Mouse (Mus musculus): Measurements from ENCODE around the gene Tex2.
"Not testable (repeated sequence)": the region's sequence is repeated elsewhere in the genome, so short reads cannot be mapped to it uniquely, and the experiment has no call there.

Tex2 gene

DNA sequence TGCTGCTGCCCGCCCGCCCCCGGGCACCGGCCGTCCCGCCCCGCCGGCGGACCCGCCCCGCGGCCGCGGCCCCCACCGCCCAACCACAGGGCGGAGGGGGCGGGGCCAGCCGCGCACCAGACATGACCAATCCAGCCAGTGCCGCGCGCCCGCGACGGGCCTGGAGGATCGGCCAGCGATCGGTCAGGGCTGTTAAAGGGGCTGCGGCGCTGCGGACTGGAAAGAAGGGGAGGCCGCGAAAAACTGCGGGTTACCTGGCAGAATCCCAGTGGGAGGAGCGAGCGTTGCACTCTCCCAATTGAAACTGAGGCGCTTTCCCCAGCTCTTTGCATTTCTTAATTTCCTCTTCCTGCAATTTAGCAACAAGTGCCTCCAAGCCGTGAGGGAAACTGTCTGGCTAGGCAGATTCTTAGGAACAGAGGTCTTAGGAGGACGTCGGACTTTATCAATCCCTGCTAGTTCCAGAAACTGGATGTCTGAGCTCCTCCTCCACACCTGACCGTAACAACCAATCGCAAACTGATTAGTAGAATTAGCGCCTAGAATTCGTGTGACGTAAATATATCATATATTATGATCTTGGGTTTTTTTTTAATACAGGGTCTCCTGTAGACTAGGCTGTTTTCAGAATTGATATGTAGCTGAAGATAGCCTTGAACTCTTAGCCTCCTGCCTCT is at the start of gene Tex2:
Tex2 (minus strand) TSS at position 463 of the 677 bp plus-strand sequence.
- peak; percentile 98 for DNase-seq

DNA sequence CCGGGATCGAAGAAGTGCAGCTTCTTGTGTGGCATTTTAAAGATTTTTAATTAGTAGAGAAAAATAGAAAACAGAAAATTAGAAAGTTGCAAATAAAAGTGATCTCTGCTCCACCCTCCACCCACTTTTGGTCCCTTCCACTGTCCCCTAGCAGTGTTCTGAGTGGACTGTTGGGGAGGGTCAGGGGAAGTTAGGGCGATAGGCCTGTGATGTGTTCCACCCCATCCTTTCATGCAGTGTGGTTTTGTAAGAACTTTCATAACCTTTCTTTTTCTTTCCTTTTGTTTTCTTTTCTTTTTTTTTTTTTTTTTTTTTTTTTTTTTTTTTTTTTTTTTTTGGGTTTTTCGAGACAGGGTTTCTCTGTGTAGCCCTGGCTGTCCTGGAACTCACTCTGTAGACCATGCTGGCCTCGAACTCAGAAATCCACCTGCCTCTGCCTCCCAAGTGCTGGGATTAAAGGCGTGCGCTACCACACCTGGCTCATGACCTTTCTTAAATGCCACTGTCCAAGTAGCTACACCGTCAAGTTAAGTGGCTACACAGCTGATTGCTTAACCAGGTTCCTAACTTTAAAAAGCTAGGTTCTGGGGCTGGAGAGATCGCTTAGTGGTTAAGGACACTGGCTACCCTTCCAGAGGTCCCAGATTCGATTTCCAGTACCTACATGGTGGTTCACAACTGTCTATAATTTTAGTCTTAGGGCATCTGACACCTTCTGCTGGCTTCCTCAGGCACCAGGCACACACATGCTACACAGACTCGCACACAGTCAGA is 49.6 kb upstream of the Tex2 start:
- DNase-seq: no peak

DNA sequence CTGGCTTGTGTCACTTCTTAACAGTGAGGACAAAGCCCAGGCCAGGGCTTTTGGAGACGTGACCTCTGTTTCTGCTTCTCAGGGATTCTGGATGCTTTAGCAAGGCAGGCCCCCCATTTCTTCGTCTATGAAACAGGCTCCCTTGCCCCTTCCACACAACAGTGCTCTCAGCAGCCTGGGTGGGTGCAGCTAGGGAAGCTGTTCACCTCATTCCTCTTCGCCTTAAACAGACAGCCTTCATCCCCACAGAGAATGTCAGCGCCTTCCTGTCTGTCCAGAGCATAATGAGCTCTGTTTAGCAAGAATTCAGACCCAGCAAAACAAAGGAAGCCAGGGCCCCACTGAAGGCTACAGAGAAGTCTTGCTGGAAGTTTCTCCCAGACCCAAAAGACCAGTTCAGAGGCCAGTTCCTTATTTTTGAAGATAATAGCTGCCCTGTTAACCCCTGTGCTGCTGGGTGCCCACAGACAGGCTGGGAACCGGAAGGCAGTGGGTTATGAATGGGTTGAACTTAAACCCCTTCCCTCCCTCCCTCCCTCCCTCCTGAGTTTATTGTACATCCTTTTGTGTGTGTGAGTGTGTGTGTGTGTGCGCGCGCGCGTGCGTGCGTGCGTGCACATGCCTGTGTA is 47.3 kb upstream of the Tex2 start:
- DNase-seq: no peak

DNA sequence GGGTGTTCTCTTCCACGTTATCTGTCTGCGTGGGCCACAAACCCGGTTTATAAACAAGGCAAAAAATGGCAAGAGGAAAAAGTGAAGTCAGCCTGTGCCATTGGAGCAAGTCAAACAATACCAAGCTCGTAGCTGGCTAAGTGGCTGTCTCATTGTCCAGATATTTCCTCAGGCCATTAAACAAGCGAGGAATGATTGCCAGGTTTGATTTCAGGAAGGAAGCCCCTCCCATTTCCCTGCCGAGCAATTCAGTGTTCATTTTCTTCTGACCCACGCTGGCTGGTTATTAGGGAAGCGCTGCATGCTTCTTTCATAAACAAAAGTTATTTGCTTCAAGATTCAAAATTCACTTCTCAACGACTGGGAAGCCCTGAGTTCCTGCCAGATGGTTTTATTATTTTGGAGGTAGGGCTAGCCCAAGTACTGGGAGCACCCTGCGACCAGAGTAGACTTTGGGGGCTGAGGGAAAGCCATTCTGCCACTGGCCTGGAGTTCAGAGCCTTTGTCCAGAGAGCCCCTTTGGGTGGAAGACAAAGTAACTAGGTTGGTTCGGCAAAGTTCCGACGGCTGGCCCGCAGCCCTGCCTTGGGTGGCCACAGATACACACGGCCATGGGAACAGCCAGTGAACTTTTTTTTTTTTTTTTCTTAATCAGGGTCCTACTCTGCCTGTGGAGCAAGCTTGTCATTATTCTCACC is 46.5 kb upstream of the Tex2 start:
- DNase-seq: no peak

DNA sequence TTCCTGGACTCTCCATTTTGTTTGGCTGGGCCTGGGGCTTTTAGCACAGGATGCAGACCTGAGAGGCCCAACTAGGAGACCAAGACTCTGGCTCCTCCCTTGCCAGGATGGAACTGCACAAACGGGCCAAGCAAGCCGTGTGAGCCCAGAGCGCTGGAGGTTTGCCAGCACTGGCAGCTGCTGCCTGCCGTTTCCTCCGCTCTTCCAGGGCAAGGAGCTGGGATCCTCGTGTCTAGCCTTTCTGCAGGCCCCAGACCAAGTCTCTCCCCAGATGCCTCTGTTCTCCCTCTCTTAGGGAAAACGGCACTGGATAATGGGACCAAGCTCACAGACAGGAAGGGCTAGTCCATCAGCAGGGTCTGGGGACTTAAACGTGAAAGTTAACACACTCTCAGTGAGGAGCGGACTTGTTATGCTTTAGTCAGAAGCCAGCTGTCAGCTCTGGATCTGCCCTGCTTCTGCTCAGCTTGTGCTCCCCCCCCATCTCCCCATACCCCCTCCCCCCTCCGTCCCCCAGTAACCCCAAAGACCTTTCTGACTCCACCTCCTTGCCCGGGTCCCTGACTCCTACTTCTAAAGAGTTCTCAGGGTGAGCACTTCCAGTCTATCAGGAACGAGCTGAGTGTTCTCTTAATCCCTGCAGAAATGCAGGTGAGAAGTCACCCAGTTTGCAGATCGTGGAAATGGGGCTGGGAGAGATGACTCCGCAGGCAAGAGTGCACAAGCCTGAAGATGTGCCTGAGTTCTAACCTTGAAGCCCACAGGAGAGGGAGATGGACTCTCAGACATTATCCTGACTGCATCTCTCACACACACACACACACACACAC is 45.0 kb upstream of the Tex2 start:
- peak; percentile 77 for DNase-seq

DNA sequence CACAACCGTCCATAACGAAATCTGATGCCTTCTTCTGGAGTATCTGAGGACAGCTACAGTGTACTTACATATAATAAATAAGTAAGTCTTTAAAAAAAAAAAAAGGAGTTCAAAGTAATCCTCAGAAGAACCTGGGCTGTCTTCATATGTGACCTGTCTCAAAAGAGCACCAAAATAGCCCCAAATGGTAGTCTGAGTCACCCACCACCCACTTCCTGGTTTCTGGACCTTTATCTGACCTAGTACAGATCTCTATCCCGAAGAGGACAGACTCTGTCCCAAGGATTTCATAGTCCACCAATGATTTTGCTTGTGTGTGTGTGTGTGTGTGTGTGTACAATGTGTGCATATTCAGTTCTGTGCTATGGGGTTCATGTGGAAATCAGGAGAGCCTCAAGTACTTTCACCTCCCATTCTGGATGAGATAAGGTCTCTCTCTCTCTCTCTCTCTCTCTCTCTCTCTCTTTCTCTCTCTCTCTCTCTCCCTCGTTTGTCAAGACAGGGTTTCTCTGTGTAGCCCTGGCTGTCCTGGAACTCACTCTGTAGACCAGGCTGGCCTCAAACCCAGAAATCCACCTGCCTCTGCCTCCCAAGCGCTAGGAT is 43.8 kb upstream of the Tex2 start:
- not testable (repeated sequence) for DNase-seq

DNA sequence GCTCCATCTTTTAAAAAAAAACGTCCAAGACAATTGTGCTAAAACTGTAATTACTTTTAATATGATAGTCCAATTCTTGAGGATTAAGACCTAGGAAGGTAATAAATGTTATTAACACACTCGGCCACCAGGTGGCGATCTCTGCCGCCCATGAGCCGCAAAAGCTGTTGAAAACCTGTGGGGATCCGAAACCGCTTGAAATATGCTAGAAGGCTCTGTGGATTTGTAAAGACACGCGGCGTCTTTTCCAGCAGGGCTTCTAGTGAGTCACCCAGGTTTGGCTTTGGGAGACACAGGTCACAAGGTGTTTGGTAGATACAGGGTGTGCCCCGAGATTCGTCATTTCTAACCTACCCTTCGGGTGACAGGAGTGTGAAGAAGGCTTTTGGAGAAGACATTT is 35.1 kb upstream of the Tex2 start:
- peak; percentile 29 for DNase-seq

DNA sequence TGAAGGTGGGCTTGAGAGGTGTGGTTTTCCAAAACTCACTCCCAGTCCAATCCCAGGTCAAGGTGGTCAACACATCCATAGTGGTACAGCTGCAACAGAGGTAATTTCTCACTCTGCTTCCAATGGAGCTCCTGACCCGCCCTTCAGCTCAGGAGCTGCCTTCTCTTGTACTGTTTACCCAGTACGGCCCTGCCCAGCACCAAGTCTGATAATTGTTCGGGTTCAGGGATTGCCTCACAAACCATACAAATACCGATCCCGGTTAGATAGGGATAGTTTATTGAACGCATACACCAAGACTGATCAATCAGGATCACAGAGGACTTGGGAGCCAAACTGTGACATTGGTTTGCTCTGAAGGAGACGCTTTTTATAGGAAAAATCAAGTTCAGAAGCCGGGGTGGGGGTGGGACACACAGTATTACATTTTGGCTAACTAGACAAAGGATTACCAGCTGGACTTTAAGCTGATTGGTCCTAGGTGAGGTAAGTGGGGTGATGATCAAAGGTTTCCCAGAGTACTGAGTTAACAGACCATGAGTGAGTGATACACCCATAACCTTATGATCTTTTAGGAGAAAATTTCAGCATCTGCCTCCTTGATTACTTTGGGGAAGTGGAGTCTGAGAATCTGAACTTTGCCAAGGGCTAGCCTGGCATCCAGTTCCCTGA is 29.9 kb upstream of the Tex2 start:
- no peak for DNase-seq

DNA sequence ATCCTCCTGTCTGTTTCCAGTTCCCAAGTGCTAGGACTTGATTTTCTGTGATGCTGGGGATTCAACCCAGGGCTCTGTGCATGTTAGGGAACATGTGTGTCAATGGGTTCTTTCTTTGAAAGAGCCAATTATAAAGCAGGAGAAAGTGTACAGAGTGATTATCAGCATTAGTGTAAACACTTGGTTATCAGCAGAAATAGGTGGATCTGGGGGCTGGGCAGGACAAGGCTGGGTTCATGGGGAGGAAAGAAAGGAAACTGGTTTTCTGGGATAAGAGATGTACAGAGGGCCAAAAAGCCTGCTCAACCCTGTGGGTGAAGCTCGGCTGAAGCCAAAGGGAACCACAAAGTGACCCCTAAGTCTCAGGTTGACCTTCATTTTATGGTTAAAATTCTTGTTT is 28.4 kb upstream of the Tex2 start:
- DNase-seq: no peak

DNA sequence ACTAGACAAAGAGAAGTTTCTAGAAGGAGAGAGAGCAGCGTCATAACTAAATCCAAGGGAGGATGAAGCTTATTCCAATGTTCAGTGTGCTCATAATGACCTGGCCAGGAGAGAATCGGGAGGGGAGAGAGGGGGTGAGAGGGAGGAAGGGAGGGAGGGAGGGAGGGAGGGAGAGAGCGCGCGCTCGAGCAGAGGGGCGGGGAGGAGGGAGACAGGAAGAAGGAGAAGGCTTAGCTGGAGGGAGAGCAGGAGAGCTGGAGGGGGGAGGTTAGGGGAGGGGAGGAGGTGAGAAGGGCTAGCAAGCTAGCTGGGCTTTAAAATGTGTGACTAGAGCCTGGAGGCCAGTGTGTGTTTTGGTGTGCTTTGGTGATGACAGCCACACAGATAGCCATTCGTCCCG is 26.8 kb upstream of the Tex2 start:
- no peak for DNase-seq

DNA sequence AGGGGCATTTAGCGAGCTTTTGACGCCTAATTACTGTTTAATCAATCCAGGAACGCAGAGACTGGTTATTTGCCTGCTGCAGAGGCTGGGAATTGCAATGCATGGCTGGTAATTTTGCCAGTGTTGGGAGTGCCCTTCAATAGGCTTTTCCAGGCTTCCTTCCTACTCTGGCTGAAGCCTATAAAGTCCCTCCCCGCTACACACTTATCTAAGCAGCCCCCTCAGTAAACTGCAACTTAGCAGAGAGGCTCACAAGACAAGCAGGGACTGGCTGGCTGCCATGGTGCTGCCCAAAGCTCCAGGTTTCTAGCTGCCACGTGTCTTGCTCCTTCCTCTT is 26.1 kb upstream of the Tex2 start:
- no peak for DNase-seq

DNA sequence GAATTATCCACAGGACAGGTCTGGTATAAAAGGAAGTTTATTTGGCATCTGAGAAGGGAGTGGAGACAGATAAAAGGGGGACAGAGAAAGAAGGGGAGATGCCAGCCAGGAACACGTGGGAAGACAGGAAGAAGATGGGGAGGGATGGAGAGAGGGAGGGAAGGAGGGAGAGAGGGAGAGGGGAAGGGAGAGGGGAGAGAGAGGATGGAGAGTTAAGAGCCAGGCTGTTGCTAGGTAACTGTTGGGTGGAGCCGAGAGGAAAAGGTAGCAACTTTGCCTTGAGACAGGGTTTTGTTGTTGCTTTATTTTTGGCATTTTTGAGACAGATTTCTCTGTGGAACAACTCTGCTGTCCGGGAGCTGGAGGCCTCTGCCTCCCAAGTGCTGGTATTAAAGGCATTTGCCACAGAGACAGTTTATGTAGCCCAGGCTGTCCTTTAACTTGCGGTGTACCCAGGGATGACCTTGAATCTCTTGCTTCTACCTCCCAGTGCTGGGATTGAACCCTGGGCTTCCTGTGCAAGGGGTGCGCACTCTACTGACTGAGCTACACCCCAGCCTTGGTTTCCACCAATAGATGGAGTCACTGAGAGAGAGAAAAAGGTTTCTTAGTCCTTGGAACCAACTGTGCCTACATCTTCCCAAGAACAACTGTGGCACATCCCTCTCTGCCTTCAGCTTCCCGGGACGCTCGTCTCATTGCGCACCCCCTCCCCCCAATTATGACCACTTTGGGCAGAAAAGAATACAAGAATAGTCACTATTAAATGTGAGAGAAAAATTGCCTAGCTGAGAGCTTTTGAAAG is 25.5 kb upstream of the Tex2 start:
- DNase-seq: no peak

DNA sequence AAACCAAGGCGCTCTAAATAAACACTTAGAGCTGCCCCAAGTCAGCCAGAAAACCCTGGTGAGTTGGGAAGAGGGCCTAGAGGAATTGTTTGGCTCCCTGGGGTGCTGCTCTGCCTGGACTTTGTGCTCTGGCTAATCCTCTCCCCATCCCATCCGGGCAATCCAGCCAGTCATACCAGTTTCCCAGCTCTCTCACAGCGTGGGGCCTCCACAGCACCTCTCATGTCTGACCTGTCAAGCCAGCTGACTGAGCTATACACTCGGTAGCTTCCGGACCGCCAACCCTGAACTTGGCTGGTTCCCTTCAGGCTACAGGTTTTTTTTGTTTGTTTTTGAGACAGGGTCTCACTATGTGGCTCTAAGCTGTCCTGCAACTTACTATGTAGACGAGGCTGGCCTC is 24.5 kb upstream of the Tex2 start:
- no peak for DNase-seq

DNA sequence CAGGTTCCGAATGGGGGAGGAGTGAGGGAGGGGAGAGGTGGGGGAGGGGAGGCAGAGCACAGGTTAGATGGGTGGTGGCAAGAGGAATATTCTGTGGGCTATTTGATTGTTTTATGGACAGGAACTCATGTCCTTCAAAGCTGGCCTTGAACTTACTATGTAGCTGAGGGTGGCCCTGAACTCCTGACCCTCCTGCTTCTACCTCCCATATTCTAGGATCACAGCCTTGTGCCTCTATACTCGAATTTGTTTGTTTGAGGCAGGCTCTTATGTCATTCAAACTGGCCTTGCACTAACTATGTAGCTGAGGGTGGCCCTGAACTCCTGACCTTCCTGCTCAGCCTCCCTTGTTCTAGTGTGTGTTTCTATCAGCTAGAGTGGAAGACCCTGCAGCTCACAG is 22.7 kb upstream of the Tex2 start:
- no peak for DNase-seq

DNA sequence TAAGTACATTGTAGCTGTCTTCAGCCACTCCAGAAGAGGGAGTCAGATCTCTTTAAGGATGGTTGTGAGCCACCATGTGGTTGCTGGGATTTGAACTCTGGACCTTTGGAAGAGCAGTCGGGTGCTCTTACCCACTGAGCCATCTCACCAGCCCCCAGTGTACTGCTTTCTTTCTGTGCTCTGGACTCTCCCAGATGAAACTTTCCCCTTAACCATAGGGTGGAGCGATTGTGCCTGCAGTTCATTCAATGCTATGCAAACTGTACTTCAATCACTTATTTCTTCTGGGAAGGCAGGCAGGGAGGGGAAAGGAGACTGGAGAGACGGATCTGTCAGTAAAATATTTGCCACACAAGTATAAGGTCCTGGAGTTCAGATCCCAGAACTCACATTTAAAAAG is 21.0 kb upstream of the Tex2 start:
- DNase-seq: not testable (repeated sequence)

DNA sequence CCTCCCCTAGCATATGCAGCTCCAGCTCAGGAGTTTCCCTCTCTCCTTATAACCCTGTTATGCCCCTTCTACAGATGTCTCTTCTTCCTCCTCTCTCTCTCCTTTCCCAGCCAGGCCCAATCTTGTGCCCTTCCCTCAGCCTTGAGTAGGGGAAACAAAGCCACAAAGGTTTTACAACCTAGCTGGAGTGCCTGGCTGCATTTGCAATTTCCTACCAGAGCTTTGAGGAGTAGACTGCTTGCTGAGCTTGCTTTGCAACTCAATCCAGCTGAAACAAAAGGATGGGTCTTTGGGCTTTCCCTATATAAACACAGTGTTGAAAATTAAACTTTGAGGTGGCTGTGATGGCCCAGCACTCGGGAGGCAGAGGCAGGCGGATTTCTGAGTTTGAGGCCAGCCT is 20.2 kb upstream of the Tex2 start:
- DNase-seq: no peak

DNA sequence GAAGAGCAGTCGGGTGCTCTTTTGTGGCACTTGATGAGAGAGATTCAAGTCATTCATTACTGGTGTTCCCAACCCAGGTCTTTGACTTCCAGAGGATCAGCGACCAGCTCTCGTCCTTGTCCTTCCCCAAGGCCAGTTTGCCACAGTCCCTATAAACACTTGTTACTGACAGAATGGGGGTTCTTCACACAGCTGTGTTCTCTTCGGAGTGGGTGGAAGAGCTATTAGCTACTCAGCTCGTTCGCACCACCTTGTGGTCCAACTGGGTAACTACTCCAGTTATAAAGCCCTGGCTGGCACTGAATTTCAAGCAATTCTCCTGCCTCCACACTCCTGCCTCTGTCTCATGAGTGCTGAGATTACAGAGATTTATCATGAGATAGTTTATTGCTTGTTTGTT is 14.5 kb upstream of the Tex2 start:
- DNase-seq: peak; percentile 56

DNA sequence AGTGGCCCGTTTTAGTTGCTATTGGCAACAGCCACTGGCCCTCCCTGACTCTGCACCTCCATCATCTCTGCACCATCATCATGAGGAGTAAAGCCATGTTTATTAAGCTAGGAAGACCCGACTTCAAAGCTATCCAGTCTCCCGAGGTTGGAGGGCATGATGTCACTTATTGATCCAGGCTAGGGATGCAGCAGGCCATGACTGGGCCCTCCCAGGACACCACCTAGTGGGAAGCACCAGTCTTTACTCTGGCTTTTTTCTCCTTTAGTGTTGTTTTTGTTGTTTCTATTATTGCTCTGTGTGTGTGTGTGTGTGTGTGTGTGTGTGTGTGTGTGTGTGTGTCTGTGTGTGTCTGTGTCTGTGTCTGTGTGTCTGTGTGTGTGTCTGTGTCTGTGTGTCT is 12.4 kb upstream of the Tex2 start:
- DNase-seq: no peak

DNA sequence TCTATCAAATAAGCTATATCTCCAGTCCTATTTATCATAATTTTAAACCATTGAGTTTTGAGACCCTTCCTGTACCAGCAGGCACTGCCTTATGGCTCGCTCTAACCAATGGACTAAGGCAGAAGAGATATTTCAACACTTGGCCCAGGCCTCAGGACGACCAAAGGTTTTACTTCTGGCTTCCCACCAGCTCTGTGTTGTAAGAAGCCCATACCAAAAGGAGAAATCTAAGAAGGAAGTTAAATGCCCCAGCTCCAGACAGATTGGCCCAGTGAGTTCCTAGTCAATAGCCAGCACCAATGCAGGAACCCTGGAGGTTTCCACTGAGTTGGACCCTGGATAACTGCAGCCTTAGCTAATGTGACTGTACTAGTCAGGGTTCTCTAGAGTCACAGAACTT is 10.4 kb upstream of the Tex2 start:
- no peak for DNase-seq

DNA sequence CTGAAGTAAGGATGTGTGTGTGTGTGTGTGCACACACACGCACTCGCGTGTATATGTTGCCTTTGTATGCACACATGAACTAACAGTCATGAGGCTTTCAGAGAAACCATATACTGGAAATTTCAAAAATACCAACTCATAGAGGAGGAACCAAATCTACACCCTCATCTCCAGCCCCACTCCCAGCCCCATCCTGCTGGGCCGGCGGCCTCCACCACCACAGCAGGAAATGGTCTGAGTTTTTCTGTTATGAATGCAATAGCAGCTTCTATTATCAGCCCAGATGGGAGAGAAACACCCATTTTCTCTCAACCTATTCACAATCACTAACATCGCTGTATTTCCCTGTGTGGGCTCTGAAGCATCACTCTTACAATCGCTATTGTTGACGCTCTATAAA is 8.8 kb upstream of the Tex2 start:
- no peak for DNase-seq

DNA sequence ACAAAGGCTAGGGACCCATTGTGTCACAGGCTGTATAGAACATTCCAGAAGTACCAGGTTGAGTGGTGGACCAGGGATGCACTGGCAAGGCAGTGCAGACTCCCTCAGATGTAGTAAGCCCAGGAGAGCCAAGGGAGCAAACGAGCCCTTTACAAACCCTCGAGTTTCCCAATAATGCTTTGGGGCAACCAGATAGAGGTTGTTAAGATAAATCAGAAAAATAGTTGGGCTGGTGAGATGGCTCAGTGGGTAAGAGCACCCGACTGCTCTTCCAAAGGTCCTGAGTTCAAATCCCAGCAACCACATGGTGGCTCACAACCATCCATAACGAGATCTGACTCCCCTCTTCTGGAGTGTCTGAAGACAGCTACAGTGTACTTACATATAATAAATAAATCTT is 5.5 kb upstream of the Tex2 start:
- DNase-seq: not testable (repeated sequence)

Measured in right cerebral cortex, postnatal 25 days (tissue).